In the genomic region with DNA sequence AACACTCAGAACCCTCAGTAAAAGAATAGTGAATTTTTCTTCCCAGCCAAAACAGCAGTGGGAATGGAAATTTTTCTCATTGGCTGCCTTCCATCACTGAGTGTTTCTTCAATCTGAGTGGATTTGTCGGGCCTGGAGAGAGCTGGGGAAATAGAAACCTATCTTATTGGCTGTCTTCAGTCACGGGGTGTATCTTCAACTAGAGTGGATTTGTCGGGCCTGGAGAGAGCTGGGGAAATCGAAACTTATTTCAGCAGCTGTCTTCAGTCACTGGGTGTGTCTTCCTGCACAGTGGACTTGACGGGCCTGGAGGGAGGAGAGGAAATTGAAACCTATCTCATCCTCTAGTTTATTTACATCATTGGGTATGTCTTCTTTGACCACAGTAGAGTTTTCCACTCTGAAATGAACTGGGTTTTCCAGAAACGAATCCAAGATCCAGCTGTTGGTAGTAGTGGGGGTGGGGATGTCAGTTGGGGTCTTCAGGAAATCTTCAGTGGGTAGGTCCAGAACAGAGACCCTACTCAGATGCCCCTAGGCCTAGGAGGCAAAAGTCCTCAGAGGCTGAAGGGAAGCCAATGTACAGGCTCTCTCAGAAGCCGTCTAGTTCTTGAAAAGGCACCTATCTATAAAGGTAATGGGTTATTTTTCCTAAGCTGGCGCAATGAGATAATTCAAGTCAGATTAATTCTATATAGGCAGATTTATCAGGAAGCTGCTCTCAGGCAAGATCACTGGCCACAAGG, we compare ENCODE assay signal across 8 mouse cellular contexts. TPM values are rescaled to one million over a fixed set of nuclear protein-coding genes. Genes with fewer than 3 reads are reported as not detected.
A peak's percentile ranks its signal among the peaks of the same experiment; 100 is the strongest.
DNase-seq lines count a peak whose midpoint lies in the region; ATAC-seq and TF ChIP-seq lines count a peak whose summit lies in the region.

A gene (plus strand): TSS at position 226 of the 746 bp plus-strand sequence.

- no peaks in the 10 kb centered on the region for H3K9me3 ChIP-seq in embryonic facial prominence, embryonic 13.5 days
- H3K9me3 ChIP-seq in embryonic facial prominence, embryonic 10.5 days = no peaks in the 10 kb centered on the region
- H3K9me3 ChIP-seq in intestine, embryonic 16.5 days (ENCODE audit: control insufficient read depth, low read length) = no peaks in the 10 kb centered on the region

- WGBS in embryonic facial prominence, embryonic 13.5 days = 54% methylated on average over 8 of the region's 8 CpGs
- 75% methylated on average over 8 of the region's 8 CpGs for WGBS in embryonic facial prominence, embryonic 10.5 days
- 44% methylated on average over 8 of the region's 8 CpGs for WGBS in intestine, embryonic 16.5 days
- WGBS in thymus, adult 2 months = 26% methylated on average over 8 of the region's 8 CpGs

- peak within 1 kb of the TSS; percentile 34; the same call in 1 of the 2 replicates for H3K27ac ChIP-seq in embryonic facial prominence, embryonic 13.5 days
- H3K27ac ChIP-seq in embryonic facial prominence, embryonic 10.5 days (replicated peaks) = no peak within 1 kb of the TSS
- peak within 1 kb of the TSS; percentile 78 for H3K27ac ChIP-seq in intestine, embryonic 16.5 days (ENCODE audit: low read length)
- peak within 1 kb of the TSS; percentile 85 for H3K27ac ChIP-seq in thymus, adult 2 months (ENCODE audit: control insufficient read depth, insufficient read depth, low read length)

- no peak for TF ChIP-seq CTCF in thymus, adult 2 months (IDR thresholded peaks at IDR 0.05; ENCODE audit: borderline replicate concordance, control insufficient read depth, extremely low read depth, insufficient read depth, low read length, poor library complexity)

- ATAC-seq in embryonic facial prominence, embryonic 13.5 days (ENCODE audit: insufficient number of reproducible peaks, insufficient read depth, low FRiP score, low TSS enrichment, low read depth) = peak; percentile 75; the same call in 1 of the 2 replicates
- peak; percentile 96 for ATAC-seq in intestine, embryonic 16.5 days
- peak; percentile 96 for ATAC-seq in megakaryocyte progenitor cell, adult 5-6 weeks (replicated peaks; ENCODE audit: poor library complexity)

- H3K4me2 ChIP-seq in embryonic facial prominence, embryonic 13.5 days = peak within 1 kb of the TSS; percentile 40
- H3K4me2 ChIP-seq in intestine, embryonic 16.5 days (ENCODE audit: low read depth, low read length) = peak within 1 kb of the TSS; percentile 39

- H3K27me3 ChIP-seq in embryonic facial prominence, embryonic 13.5 days = no peaks in the 10 kb centered on the region
- no peaks in the 10 kb centered on the region for H3K27me3 ChIP-seq in embryonic facial prominence, embryonic 10.5 days (replicated peaks; ENCODE audit: low read depth, poor library complexity, severe bottlenecking)
- H3K27me3 ChIP-seq in intestine, embryonic 16.5 days (replicated peaks; ENCODE audit: control insufficient read depth, insufficient read depth, low read length) = no peaks in the 10 kb centered on the region
- no peaks in the 10 kb centered on the region for H3K27me3 ChIP-seq in thymus, adult 2 months (ENCODE audit: control insufficient read depth, insufficient read depth, low read length)

- H3K9ac ChIP-seq in embryonic facial prominence, embryonic 13.5 days = no peak within 1 kb of the TSS
- H3K9ac ChIP-seq in intestine, embryonic 16.5 days (ENCODE audit: low read depth, low read length) = peak within 1 kb of the TSS; percentile 38; the same call in 1 of the 2 replicates

- H3K4me3 ChIP-seq in embryonic facial prominence, embryonic 13.5 days = peak within 1 kb of the TSS; percentile 26
- no peak within 1 kb of the TSS for H3K4me3 ChIP-seq in embryonic facial prominence, embryonic 10.5 days
- H3K4me3 ChIP-seq in intestine, embryonic 16.5 days (ENCODE audit: low read length) = peak within 1 kb of the TSS; percentile 23
- peak within 1 kb of the TSS; percentile 34; the same call in 1 of the 2 replicates for H3K4me3 ChIP-seq in thymus, adult 2 months (ENCODE audit: control insufficient read depth, insufficient read depth, low read length)

- no peaks in the 10 kb centered on the region for H3K4me1 ChIP-seq in embryonic facial prominence, embryonic 13.5 days
- peaks cover 5% of the 10 kb centered on the region; the same call in 1 of the 2 replicates for H3K4me1 ChIP-seq in embryonic facial prominence, embryonic 10.5 days
- 0 out of 2 replicates have a peak, but pooled peaks cover 3% of the 10 kb centered on the region for H3K4me1 ChIP-seq in intestine, embryonic 16.5 days (ENCODE audit: control insufficient read depth, insufficient read depth, low read length)
- H3K4me1 ChIP-seq in thymus, adult 2 months (replicated peaks; ENCODE audit: control insufficient read depth, insufficient read depth, low read length) = peaks cover 13% of the 10 kb centered on the region

- TF ChIP-seq POLR2A in thymus, adult 2 months (IDR thresholded peaks at IDR 0.05; ENCODE audit: control insufficient read depth, extremely low read depth, insufficient read depth, low read length, poor library complexity) = no peak

- no peak for DNase-seq in embryonic facial prominence, embryonic 10.5 days (ENCODE audit: low spot score)
- DNase-seq in R1 (ENCODE audit: low read depth, low spot score) = peak; percentile 7
- DNase-seq in gastrocnemius, adult 18-20 months (ENCODE audit: low spot score) = peak; percentile 90
- peak; percentile 62 to 80 for DNase-seq in left cerebral cortex, adult 9 months (ENCODE audit: low spot score in 2 of 2)
- DNase-seq in thymus, adult 2 months = peak; percentile 73

- H3K36me3 ChIP-seq in embryonic facial prominence, embryonic 13.5 days = no peaks in the 10 kb centered on the region
- H3K36me3 ChIP-seq in embryonic facial prominence, embryonic 10.5 days (replicated peaks) = no peaks in the 10 kb centered on the region
- no peaks in the 10 kb centered on the region for H3K36me3 ChIP-seq in intestine, embryonic 16.5 days (ENCODE audit: control insufficient read depth, insufficient read depth, low read length)
- no peaks in the 10 kb centered on the region for H3K36me3 ChIP-seq in thymus, adult 2 months (ENCODE audit: control insufficient read depth, insufficient read depth, low read length)

RNA-seq across cellular contexts. Expression of the gene that starts here (rescaled TPM):
- polyA plus RNA-seq in embryonic facial prominence, embryonic 13.5 days (2015; fragmentation: Nextera tagmentation; extraction: Ambion mirVana) = 37.9 and 41.2 TPM in 2 replicates
- 1.2 and 1.7 TPM in 2 replicates for polyA plus RNA-seq in embryonic facial prominence, embryonic 10.5 days (2016; fragmentation: Nextera tagmentation; extraction: Ambion mirVana)
- 10 to 100 TPM; 53.0 to 82.0 TPM for total RNA-seq in gastrocnemius, adult 18-20 months (2021)
- 40.8 and 45.4 TPM in 2 replicates for polyA plus RNA-seq in intestine, embryonic 16.5 days (2015; fragmentation: Nextera tagmentation; extraction: Ambion mirVana)
- 61.5 and 79.9 TPM in 2 replicates for total RNA-seq in megakaryocyte progenitor cell, adult 5-6 weeks (2015)
- 51.8 and 55.5 TPM in 2 replicates for total RNA-seq in megakaryocyte progenitor cell, adult 5-6 weeks (2017)
- polyA plus RNA-seq in thymus, adult 2 months (2012; rRNA removed) = 457 and 540 TPM in 2 replicates

Comparison
In these comparisons a context has a peak if more than half of its experiments do, and no peak if none do; other contexts are left out.
1. RNA of the gene that starts here (polyA plus RNA-seq): 457 to 540 TPM in thymus, adult 2 months, 40.8 to 45.4 TPM in intestine, embryonic 16.5 days and 37.9 to 41.2 TPM in embryonic facial prominence, embryonic 13.5 days; 1.2 to 1.7 TPM in embryonic facial prominence, embryonic 10.5 days; every median in the first group is over 10 times any median in the second.
2. Peak in every context shown above with its lines, with median percentiles within 50 percentile points of each other: ATAC-seq.